Mouse (Mus musculus) olfactory bulb, adult 2 months (tissue): ENCODE measurements at regions not wholly inside any gene's neighbourhood (a gene's known extent, or its start where the extent isn't known, plus 50 kb on each side); places are given as distances from the start of the nearest gene placed in this dataset.

Experiments
- CTCF ChIP-seq: fragments of 200-500 bp; IDR thresholded peaks from 2 replicates; pipeline ENCODE4 v1.5.1; 2012; ENCODE audit warnings: low read depth, mild to moderate bottlenecking, low read length, moderate library complexity; ENCODE audit not compliant: insufficient read depth
- POLR2A ChIP-seq: fragments of 200-500 bp; IDR thresholded peaks from 2 replicates; pipeline ENCODE4 v1.6.1; 2012; ENCODE audit warnings: mild to moderate bottlenecking, low read depth, low read length, moderate library complexity; ENCODE audit not compliant: insufficient read depth

GRCm38 (mm10) chr9:98174056-98174455, 113.2 kb upstream of the Nmnat3 start:
- TF ChIP-seq CTCF (no peak), POLR2A (no peak)
